Mouse (Mus musculus) ES-E14 (cell line): ENCODE data around the gene Car11.

Experiments
- HCFC1 ChIP-seq: IDR thresholded peaks from 2 replicates; pipeline ENCODE4 v1.6.1; 2012; ENCODE audit warnings: low read length, inconsistent platforms, borderline replicate concordance; ENCODE audit not compliant: insufficient read depth
- MAFK ChIP-seq: IDR thresholded peaks from 2 replicates; pipeline ENCODE4 v1.6.1; 2014; ENCODE audit warnings: mild to moderate bottlenecking, low read depth, low read length, inconsistent platforms; ENCODE audit not compliant: insufficient read depth
- ZC3H11A ChIP-seq: IDR thresholded peaks from 2 replicates; pipeline ENCODE4 v1.6.1; 2012; ENCODE audit warnings: low read depth, mild to moderate bottlenecking, inconsistent platforms, low read length, borderline replicate concordance
- ZNF384 ChIP-seq: IDR thresholded peaks from 2 replicates; pipeline ENCODE4 v1.6.1; 2012; ENCODE audit warnings: low read depth, low read length, inconsistent platforms

GRCm38 (mm10) chr7:45702316-45702715 is 2.7 kb downstream of the Car11 start:
- TF ChIP-seq MAFK (no peak), HCFC1 (no peak), ZC3H11A (no peak), ZNF384 (no peak)
